Mouse (Mus musculus): ENCODE measurements around the gene Ftcd.
A peak's percentile ranks its signal among the peaks of the same experiment; 100 is the strongest.

The Ftcd gene

DNA sequence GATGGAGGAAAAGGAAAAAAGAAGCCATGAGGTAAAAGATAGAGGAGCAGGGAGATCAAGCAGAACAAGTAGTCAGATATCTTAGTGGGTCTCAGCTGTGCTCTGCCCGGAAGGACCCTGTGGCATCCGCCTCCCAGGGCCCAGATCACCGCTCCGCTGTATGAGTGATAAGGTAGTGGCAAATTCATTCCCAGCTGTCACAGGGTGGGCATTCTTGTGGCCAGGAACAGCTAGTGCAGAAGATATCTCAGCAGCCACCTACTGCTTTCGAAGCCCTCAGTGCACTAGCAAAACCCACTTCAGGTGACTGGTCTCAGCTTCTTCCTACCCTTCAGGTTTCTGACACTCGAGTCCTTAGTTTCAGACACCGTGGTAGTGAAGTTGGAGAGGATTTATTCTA, 37.0 kb downstream of the Ftcd start:
- DNase-seq (ENCODE audit: low read depth) = no peak

DNA sequence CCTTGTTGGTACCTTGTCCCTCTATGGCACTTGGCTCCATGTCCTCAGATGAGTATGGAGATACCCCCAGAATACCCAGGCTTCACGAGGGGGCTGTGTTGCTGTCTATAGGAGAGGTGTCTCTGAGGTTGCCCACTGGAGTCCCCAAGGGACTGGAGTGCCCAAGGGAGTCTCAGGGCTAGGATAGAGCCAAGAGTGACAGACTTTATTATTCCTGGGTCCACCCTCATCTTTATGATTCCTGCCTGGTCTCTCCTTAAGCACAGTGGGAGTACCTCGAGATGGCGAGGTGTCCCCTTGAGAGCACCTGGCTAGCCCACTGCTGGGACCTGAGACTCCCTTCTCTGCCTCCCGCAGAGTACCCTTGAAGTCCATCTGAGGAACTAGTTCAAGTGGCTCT, 47.0 kb downstream of the Ftcd start:
- DNase-seq (ENCODE audit: low read depth) = no peak

DNA sequence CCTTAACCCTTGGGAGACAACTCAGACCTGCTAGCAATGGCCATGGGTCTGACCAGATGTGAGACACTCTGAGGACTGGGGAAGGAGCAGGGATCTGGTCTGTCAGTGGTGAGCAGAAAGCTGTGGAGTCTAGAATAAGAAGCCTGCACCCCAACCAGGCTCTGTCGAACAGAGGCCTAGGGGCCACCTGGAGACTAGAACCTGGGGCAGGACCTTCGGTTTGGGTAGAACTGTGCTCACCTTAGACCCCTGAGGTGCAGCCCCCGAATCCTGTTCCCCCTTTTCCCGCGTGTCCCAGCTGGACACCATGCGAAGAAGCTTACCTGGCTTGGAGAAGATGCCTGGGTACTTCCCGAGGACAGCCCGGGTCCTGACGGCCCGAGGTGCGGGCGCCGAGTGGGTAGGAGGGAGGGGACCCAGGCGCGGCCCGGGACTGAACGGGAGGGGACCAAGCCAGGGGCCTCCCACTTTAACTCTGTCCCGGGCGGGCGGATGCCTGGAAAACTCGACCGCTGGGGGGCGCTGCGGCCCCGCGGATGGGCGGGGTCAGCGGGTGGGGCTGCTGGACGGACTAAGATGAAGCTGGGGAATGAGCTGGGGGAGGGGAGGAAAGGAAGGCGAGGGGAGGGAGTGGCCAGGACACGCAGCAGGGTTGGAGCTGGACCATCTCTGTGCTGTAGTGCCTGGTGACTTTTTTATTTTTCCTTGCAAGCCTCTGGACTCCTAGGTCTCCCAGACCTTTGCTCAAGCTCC, 47.7 kb downstream of the Ftcd start, which contains the start of gene Col6a2:
Col6a2 (minus strand) TSS at position 703 of the 753 bp plus-strand sequence.
- peak; percentile 96 for DNase-seq (ENCODE audit: low read depth)

DNA sequence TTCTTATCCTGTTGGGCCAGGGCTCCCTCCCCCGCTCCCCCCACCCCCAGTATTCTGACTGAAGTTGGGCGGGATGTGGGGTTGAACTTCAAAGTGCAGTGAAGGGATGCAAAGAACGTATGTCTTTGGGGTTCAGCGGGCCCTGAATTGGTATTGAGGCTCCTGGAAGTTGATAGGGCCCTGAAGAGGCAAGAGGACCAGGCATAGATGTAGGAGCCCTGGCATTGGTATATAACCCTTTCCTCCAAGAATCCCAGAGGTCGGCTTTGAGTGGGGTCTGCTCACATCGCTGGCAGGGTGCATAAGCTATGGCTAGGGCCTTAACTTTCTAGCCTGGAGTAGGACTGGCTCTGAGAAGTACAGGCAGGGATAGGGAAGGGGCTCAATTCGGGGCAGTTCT, 48.3 kb downstream of the Ftcd start:
- DNase-seq (ENCODE audit: low read depth) = no peak

DNA sequence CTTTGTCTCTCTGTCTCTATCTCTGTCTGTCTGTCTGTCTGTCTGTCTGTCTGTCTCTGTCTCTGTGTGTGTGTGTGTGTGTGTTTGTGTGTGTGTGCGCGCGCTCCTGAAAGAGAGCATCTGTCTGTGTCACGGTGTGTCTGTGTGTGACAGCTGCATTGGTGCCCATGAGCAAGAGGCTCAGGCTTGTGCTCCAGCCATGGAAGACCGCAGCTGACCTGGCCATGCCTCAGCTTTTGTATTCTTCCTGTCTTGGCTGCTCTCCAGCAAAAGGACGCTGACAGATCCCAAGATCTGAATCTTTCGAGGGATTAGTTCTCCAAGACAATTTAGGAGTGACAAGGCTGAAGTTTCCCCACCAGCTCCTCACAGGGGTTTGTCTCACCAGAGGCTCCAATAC, 49.5 kb downstream of the Ftcd start:
- DNase-seq (ENCODE audit: low read depth) = no peak

DNA sequence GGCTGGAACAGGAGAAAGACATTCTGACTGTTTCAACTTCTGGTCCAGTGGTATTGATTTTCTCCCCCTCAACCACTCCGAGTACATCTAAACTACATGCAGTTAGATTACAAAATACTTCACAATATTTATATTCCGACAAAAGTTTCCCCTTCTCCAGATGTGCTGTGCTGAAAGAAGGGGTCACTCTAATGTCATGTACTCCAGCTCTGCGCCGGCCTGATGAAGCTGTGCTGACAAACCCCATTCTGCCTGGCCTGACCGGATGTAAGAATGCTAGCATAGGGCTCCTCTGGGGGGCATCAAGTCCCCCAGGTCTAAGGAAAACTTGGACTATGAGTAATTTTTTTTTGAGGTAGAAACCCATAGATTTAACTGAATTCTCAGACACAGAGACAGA, 52.3 kb downstream of the Ftcd start:
- DNase-seq (ENCODE audit: low read depth) = no peak

DNA sequence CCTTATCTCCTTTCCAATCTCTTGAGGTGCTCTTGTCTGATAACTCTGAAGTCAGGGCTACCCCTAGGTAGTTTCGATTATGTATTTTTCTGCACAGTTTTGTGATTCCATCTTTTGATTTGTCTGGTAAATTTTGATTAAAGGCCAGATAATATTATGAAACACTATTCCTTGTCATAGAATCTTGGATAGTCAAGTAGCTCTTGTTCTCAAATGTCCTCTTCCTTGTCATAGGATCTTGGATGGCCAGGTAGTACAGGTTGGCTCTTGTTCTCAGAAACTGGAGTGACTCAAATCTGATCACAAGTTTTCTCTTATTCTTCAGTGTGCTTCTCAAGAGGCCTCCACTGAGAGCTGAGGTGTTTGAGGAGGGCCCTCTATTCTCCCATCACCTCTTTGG, 55.2 kb downstream of the Ftcd start:
- no peak for DNase-seq (ENCODE audit: low read depth)

DNA sequence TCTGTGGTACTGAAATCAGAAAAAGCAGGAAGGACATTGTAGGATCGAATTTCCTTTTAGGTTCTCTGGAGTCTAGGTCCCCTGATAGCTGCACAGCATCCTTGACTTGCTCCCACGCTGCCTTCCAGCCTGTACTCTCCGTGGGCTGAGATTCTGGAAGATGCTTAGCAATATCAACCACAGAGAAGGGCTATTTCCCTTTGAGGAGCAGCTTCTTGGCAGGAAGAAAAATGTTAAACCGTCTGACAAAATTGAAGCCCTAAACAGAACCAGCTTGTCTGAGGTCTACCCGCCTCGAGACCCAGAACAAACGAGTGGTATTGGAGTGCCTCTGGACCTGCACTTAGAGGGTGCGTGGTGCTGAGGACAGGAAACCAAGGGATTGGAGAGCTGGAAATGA, 57.2 kb downstream of the Ftcd start:
- peak; percentile 78 for DNase-seq (ENCODE audit: low read depth)

DNA sequence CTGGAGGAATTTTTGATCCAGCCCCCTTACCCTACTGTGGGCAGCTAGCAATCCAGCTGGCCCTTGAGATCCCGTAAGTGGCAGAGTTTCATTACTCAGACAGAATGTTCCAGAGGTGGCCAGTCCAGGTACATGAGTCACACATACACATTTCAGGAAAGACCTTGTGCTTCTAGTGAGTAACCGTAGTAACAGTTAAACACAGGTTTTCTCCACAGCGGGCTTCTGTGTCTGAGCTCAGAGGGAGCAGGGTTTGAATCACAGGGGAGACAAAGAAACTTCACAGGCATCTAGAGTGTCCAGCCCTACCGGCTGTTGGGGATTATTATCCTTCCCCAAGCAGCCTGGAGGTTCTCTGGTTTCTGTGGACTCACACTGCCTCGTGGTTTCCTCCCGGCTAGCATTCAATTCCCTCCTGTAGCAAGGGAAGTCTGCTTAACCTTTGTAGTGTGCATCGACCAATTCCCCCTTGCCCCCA, 58.7 kb downstream of the Ftcd start:
- peak; percentile 95 for DNase-seq (ENCODE audit: low read depth)

DNA sequence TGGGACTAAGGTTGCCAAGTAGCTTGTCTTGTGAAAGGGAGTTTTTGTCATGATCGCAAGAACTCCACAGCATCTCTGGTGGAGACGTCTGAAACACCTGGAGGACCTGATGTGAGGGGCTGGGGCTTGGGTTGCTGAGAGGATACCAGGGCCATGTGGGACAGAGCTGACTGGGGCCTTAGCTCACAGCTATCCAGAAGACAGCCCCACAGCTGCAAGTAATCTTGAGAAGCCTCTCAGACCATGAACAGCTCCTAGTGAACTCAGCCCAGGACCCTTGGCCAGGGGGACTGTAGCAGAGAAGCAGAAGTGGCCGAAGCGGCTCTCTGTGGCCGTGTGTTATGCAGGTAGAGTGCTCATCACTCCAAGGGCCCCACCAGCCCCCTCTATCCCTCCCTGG, 59.1 kb downstream of the Ftcd start:
- no peak for DNase-seq (ENCODE audit: low read depth)

DNA sequence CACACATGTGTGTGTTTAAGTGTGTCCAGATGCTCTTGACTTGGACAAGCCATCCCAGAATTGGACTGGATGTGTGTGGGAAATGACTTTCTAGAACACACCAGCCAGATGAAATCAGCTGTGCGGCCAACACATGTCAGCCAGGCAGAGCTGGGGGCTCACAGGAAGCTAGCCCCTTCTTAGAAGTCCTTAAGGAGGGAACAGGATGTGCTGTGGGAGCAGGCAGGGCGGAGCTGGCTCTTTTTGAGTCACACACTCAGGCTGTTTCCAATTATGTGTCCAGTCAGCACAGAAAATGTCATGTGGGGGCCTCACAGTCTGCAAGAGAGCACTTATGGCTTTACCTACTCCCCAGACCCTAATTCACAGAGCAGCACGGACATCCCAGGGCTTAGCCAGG, 60.6 kb downstream of the Ftcd start:
- DNase-seq (ENCODE audit: low read depth) = no peak

DNA sequence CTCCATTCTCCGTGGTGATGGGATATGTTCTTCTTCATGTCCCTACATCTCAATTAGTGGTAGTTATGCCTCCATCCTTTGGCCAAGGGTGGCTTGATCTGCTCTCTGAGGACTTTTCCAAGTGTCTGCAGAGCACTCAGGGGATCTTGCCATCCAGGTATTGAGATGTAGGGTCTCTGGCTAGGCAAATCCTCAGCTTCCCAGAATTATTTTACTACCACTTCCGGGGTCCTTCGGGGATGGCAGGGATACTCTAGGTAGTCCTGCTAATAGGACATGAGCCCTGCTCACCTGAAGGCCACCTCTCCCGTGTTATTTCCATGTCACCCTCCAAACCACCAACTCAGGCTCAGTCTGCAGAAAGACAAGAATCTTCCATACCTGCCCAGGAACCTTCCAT, 61.2 kb downstream of the Ftcd start:
- no peak for DNase-seq (ENCODE audit: low read depth)
